Mouse (Mus musculus) intestine, postnatal 0 days (tissue): ENCODE data around the gene Itpr1. TPM values are rescaled to one million over a fixed set of nuclear protein-coding genes. Genes with fewer than 3 reads are reported as not detected.

ENCODE experiments used
- ATAC-seq: fragments of 200-750 bp; cut with Nextera tagmentation; 2 replicates; pipeline ENCODE4 v1.8.0; 2017; ENCODE audit warnings: mild to moderate bottlenecking, moderate TSS enrichment, moderate library complexity
- H3K27ac ChIP-seq: fragments of 300-500 bp; sonication (generic); 2 replicates; pipeline ENCODE4 v1.5.1; 2014; ENCODE audit warnings: mild to moderate bottlenecking, low read depth, low read length, moderate library complexity
- H3K27me3 ChIP-seq: fragments of 300-500 bp; sonication (generic); replicated peaks from 2 replicates; pipeline ENCODE4 v1.6.1; 2014; ENCODE audit warnings: low read length, mixed read lengths; ENCODE audit not compliant: control insufficient read depth, insufficient read depth
- H3K36me3 ChIP-seq: fragments of 300-500 bp; sonication (generic); 2 replicates; pipeline ENCODE4 v1.6.1; 2014; ENCODE audit warnings: mild to moderate bottlenecking, moderate library complexity; ENCODE audit not compliant: control insufficient read depth, insufficient read depth
- H3K4me1 ChIP-seq: fragments of 300-500 bp; sonication (generic); replicated peaks from 2 replicates; pipeline ENCODE4 v1.6.1; 2014; ENCODE audit warnings: antibody characterized with exemption, low read length, mixed read lengths; ENCODE audit not compliant: control insufficient read depth, insufficient read depth
- H3K4me2 ChIP-seq: fragments of 300-500 bp; sonication (generic); replicated peaks from 2 replicates; pipeline ENCODE4 v1.6.1; 2014; ENCODE audit warnings: low read depth, mild to moderate bottlenecking, moderate library complexity
- H3K4me3 ChIP-seq: fragments of 300-500 bp; sonication (generic); 2 replicates; pipeline ENCODE4 v1.5.1; 2014; ENCODE audit warnings: low read depth, low read length
- H3K9ac ChIP-seq: fragments of 300-500 bp; sonication (generic); 2 replicates; pipeline ENCODE4 v1.6.1; 2014; ENCODE audit warnings: mild to moderate bottlenecking, low read depth, low read length
- H3K9me3 ChIP-seq: fragments of 300-500 bp; sonication (generic); 2 replicates; pipeline ENCODE4 v1.6.1; 2016; ENCODE audit warnings: mixed run types; ENCODE audit not compliant: control insufficient read depth
- CTCF ChIP-seq: sonication (generic); IDR thresholded peaks from 2 replicates; pipeline ENCODE4 v1.5.1; 2016; ENCODE audit warnings: low read depth, mild to moderate bottlenecking, control low read depth, antibody characterized with exemption, moderate library complexity
- WGBS: fragments of 180-500 bp; shearing (Covaris S2); extraction: QIAGEN DNeasy Blood & Tissue Kit; methylation state at CpG from one replicate; pipeline ENCODE4 v1.1.7; 2014; 5-methylcytosine and 5-hydroxymethylcytosine counted together
- polyA plus RNA-seq: library from polyadenylated mRNA; unstranded; fragments of >200 nt; fragmentation: Nextera tagmentation; extraction: Ambion mirVana; gene quantifications from 2 replicates; pipeline ENCODE4 v1.2.1, GENCODE M21; 2015

Gene Itpr1
- 6.4 and 6.9 TPM in 2 replicates for polyA plus RNA-seq

DNA sequence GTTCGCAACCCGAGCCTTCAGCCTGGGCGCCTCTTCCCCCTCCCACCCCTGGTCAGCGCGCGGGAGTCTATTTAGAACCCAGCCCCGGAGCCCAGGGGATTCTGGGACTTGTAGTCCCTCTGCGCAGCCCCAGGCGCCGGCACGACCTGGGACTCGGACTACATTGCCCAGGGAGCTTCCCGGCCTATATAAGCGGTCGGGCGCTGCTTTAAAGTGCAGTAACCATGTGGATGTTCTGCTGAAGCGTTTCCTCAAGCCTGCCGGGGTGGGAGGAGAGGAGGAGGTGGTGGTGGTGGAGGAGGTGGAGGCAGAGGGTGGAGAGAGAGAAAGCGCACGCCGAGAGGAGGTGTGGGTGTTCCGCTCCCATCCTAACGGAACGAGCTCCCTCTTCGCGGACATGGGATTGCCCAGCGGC lies at the start of gene Itpr1:
Gene Itpr1, plus strand, starts transcription at position 216 of the 415 bp plus-strand sequence.
- Histone ChIP-seq H3K9ac (peak within 1 kb of the TSS; percentile 41), H3K4me3 (peak within 1 kb of the TSS; percentile 60), H3K9me3 (no peaks in the 10 kb centered on the region), H3K27ac (0 out of 2 replicates have a peak within 1 kb of the TSS, but pooled peaks have one; percentile 9), H3K4me2 (peak within 1 kb of the TSS; percentile 93), H3K36me3 (no peaks in the 10 kb centered on the region), H3K27me3 (no peaks in the 10 kb centered on the region), H3K4me1 (no peaks in the 10 kb centered on the region)
- no peak for TF ChIP-seq CTCF
- 0% methylated on average over 27 of the region's 27 CpGs for WGBS
- ATAC-seq, result peak; percentile 100

DNA sequence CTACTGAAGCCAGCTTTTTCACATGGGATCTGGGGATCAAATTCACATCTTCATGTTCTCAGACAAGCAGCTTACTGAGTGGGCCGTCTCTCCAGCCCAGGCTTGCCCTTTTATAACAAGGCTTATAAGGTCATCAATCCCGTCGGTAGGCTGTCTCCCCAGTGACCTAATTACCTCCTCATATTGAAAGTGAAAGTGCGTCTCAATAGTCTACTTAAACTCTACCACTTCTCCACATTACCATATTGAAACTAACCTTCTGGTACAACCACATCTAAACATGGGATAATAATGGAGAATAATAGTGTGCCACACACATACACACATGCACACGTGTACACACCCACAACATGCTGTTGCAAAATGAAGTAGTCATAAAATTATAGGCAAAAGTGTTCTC lies 48.0 kb upstream of the Itpr1 start:
- no peaks in the 10 kb centered on the region for H3K9me3 ChIP-seq
- H3K36me3 ChIP-seq, result no peaks in the 10 kb centered on the region; the same call in 1 of the 2 replicates
- no peak for ATAC-seq
- H3K4me1 ChIP-seq, result no peaks in the 10 kb centered on the region
- 72% methylated on average over 5 of the region's 5 CpGs for WGBS
- no peak overlapping the region for H3K4me3 ChIP-seq
- no peak overlapping the region for H3K9ac ChIP-seq
- no peaks in the 10 kb centered on the region for H3K27me3 ChIP-seq
- no peak for TF ChIP-seq CTCF
- H3K27ac ChIP-seq, result no peak overlapping the region
- H3K4me2 ChIP-seq, result no peak overlapping the region

DNA sequence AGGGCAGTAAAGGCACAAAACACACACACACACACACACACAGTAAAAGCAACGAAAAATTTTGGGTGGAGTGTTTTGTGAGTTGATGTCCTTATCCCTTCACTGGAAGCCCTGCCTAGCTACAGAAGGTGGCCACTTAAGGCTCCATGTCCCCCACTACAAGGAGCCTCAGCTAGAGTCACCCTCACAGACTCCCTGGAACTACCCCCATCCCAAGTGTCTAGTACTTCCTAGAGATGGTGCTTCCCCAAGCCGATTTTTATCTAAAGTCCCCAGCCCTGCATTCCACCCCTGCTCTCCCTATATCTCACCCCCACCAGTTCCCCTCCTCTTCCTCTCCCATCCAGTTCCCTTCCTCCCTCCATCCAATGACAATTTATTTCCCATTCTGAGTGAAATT lies 47.3 kb upstream of the Itpr1 start:
- no peak for ATAC-seq
- no peak overlapping the region for H3K4me2 ChIP-seq
- H3K36me3 ChIP-seq, result no peaks in the 10 kb centered on the region; the same call in 1 of the 2 replicates
- H3K4me3 ChIP-seq, result no peak overlapping the region
- no peaks in the 10 kb centered on the region for H3K27me3 ChIP-seq
- WGBS, result 84% methylated on average over 2 of the region's 2 CpGs
- no peak overlapping the region for H3K27ac ChIP-seq
- H3K9ac ChIP-seq, result no peak overlapping the region
- no peak for TF ChIP-seq CTCF
- no peaks in the 10 kb centered on the region for H3K9me3 ChIP-seq
- no peaks in the 10 kb centered on the region for H3K4me1 ChIP-seq

DNA sequence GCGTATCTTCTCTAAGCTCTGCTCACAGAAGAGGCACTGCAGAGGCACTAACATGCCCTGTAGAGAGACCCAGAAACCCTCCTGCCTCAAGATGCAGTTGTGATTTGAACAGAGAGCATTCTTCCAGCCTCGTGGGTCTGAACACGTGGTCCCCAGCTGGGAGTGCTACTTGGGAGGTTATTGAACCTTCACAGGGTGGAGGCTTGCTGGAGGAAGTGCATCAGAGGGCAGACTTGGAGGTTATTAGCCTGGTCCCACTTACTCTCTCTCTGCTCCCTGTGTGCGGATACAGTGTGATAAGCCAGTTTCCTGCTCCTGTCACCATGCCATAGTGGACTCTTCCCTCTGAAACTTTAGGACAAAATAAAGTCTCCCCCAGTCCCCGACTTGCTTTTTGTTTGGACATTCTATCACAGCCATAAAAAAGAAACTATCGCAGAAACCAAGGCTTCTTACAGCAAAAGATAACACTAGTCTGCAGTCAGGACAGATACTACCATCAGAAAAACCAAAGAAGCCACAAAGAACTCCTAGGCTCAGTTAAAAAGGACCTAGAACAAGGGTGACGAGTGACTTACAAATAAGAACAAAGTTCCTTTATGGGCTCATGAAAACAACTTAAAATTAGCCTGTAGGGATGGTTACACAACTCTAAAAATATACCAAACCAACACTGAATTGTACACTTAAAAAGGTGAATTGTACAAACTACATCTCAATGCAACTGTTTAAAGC lies 44.8 kb upstream of the Itpr1 start:
- peaks cover 14% of the 10 kb centered on the region for H3K36me3 ChIP-seq
- no peak overlapping the region for H3K4me3 ChIP-seq
- H3K4me1 ChIP-seq, result no peaks in the 10 kb centered on the region
- H3K27ac ChIP-seq, result no peak overlapping the region
- WGBS, result 64% methylated on average over 7 of the region's 7 CpGs
- H3K27me3 ChIP-seq, result no peaks in the 10 kb centered on the region
- H3K4me2 ChIP-seq, result no peak overlapping the region
- no peak for ATAC-seq
- no peak overlapping the region for H3K9ac ChIP-seq
- no peaks in the 10 kb centered on the region for H3K9me3 ChIP-seq
- TF ChIP-seq CTCF, result no peak

DNA sequence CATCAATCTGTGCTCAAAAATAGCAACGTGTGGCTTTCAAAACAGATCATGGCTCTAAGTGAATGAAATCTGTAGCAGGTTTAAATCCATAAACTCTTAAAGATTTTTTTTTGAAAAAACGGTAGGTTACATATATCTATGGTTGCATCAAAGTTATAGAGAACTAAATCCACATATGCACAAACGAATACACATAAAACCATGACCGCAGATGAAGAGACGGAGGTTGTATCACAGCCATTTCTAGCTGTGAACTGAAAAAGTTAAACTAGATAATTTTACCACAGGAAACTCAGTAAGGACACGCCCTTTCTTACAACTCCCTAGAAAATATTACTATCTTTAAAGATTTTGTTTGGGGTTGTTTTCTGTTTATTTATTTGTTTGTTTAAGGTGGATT lies 44.2 kb upstream of the Itpr1 start:
- H3K4me2 ChIP-seq, result no peak overlapping the region
- no peak for ATAC-seq
- H3K4me1 ChIP-seq, result no peaks in the 10 kb centered on the region
- no peaks in the 10 kb centered on the region for H3K9me3 ChIP-seq
- H3K27me3 ChIP-seq, result no peaks in the 10 kb centered on the region
- no peak for TF ChIP-seq CTCF
- no peak overlapping the region for H3K9ac ChIP-seq
- H3K27ac ChIP-seq, result no peak overlapping the region
- peaks cover 15% of the 10 kb centered on the region for H3K36me3 ChIP-seq
- H3K4me3 ChIP-seq, result no peak overlapping the region
- 89% methylated on average over 6 of the region's 6 CpGs for WGBS

DNA sequence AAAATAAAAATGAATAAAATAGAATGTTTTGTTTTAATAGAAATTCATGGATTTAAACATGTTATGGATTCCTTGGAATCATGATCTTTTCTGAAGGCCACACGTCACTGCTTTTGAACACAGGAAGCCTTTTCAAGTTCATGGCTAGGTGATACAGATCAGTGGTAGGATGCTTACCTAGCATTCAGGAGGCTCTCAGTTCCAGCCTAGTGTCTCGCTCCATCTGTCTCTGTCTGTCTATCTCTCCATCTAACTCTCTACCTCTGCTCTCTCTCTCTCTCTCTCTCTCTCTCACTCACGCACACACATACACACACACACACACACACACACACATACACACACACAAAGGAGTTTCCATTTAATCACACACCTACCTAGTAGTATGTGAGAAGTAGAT lies 43.4 kb upstream of the Itpr1 start:
- H3K9ac ChIP-seq, result no peak overlapping the region
- H3K9me3 ChIP-seq, result no peaks in the 10 kb centered on the region
- no peak for ATAC-seq
- H3K4me3 ChIP-seq, result no peak overlapping the region
- H3K27me3 ChIP-seq, result no peaks in the 10 kb centered on the region
- peaks cover 21% of the 10 kb centered on the region for H3K36me3 ChIP-seq
- WGBS, result 96% methylated on average over 3 of the region's 3 CpGs
- H3K4me1 ChIP-seq, result no peaks in the 10 kb centered on the region
- no peak overlapping the region for H3K4me2 ChIP-seq
- no peak for TF ChIP-seq CTCF
- H3K27ac ChIP-seq, result no peak overlapping the region
